Mouse (Mus musculus) heart, embryonic 16.5 days (tissue): Measurements from ENCODE around the gene Rhox4a2. TPM values are rescaled to one million over a fixed set of nuclear protein-coding genes. Genes with fewer than 3 reads are reported as not detected.
"Not testable (repeated sequence)": the region's sequence is repeated elsewhere in the genome, so short reads cannot be mapped to it uniquely, and the experiment has no call there.

Experiments used
- ATAC-seq: fragments of 200-750 bp; cut with Nextera tagmentation; replicated peaks from 2 replicates; pipeline ENCODE4 v1.8.0; 2017; ENCODE audit warnings: moderate number of reproducible peaks; ENCODE audit not compliant: insufficient read depth, low FRiP score; ENCODE audit errors: extremely low read depth
- H3K27ac ChIP-seq: fragments of 300-500 bp; sonication (generic); 2 replicates; pipeline ENCODE4 v1.5.1; 2014; ENCODE audit warnings: mild to moderate bottlenecking, low read length, control low read depth, moderate library complexity
- H3K27me3 ChIP-seq: fragments of 300-500 bp; sonication (generic); 2 replicates; pipeline ENCODE4 v1.6.1; 2014; ENCODE audit warnings: low read length, mixed read lengths; ENCODE audit not compliant: control insufficient read depth, insufficient read depth
- H3K36me3 ChIP-seq: fragments of 300-500 bp; sonication (generic); 2 replicates; pipeline ENCODE4 v1.6.1; 2014; ENCODE audit not compliant: control insufficient read depth, insufficient read depth
- H3K4me1 ChIP-seq: fragments of 300-500 bp; sonication (generic); 2 replicates; pipeline ENCODE4 v1.6.1; 2014; ENCODE audit warnings: low read length, mixed read lengths; ENCODE audit not compliant: control insufficient read depth, insufficient read depth
- H3K4me2 ChIP-seq: fragments of 300-500 bp; sonication (generic); 2 replicates; pipeline ENCODE4 v1.6.1; 2014; ENCODE audit warnings: low read depth, mild to moderate bottlenecking, control low read depth, low read length
- H3K4me3 ChIP-seq: fragments of 300-500 bp; sonication (generic); 2 replicates; pipeline ENCODE4 v1.5.1; 2014; ENCODE audit warnings: mild to moderate bottlenecking, control low read depth, low read length
- H3K9ac ChIP-seq: fragments of 300-500 bp; sonication (generic); 2 replicates; pipeline ENCODE4 v1.6.1; 2014; ENCODE audit warnings: low read length, control low read depth
- H3K9me3 ChIP-seq: fragments of 300-500 bp; sonication (generic); replicated peaks from 2 replicates; pipeline ENCODE4 v1.6.1; 2016; ENCODE audit warnings: low read length; ENCODE audit not compliant: control insufficient read depth
- WGBS: fragments of 180-500 bp; shearing (Covaris S2); extraction: QIAGEN DNeasy Blood & Tissue Kit; methylation state at CpG from one replicate; pipeline ENCODE4 v1.1.7; 2014; 5-methylcytosine and 5-hydroxymethylcytosine counted together
- polyA plus RNA-seq: library from polyadenylated mRNA; unstranded; fragments of >200 nt; fragmentation: Nextera tagmentation; extraction: Ambion mirVana; gene quantifications from 2 replicates; pipeline ENCODE4 v1.2.1, GENCODE M21; 2015

Gene Rhox4a2
- polyA plus RNA-seq: 2.3 and 6.1 TPM in 2 replicates

DNA sequence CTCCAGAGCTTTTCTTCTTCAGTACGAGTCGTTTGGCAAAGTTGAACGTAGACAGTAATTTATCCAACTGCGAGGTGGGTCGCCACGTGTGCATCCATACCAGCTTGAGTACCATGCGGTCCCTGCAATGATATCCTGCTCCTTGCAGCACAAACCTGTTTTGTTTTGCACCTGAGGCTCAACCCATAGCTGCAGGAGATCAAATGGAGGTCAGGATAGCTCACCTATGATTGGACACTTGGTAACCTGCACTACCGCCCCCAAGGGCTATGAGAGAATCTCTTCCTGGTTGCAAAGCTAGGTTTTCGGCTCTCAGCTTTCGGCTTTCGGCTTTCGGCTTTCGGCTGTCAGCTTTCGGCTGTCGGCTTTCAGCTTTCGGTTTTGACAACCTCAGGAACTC is at the start of gene Rhox4a2:
TSS of gene Rhox4a2 (plus strand) at position 301 of the 400 bp plus-strand sequence.
- 90% methylated on average over 8 of the region's 16 CpGs for WGBS
- not testable (repeated sequence) for ATAC-seq, H3K9ac ChIP-seq, H3K4me3 ChIP-seq, H3K36me3 ChIP-seq, H3K4me1 ChIP-seq, H3K27ac ChIP-seq, H3K27me3 ChIP-seq, H3K4me2 ChIP-seq, H3K9me3 ChIP-seq

DNA sequence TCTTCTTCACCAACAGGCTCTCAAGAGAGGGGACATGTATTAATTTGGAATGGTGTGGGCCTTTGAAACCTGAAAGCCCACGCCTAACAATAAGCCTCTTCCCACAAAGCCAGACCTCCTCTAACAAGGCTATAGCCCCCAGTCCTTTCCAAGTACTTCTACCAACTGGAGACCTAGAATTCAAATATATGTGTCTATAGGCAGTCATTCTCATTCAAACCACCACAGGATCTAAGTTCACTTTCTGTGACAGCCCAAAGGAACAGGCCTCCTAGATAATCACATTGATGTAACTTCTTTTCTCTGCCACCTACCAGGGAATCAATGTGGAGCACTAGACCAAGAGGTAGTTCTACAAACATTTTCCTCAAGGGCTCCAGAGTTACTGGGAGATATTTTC is 10.9 kb upstream of the Rhox4a2 start, which contains the start of gene Rhox3a2:
TSS of gene Rhox3a2 (plus strand) at position 301 of the 400 bp plus-strand sequence.
- not testable (repeated sequence) for H3K9ac ChIP-seq, H3K4me2 ChIP-seq, H3K4me3 ChIP-seq, H3K27me3 ChIP-seq, H3K9me3 ChIP-seq, H3K4me1 ChIP-seq, H3K36me3 ChIP-seq, H3K27ac ChIP-seq, ATAC-seq
- WGBS: no CpG with 5 or more reads among the region's 1 CpGs

DNA sequence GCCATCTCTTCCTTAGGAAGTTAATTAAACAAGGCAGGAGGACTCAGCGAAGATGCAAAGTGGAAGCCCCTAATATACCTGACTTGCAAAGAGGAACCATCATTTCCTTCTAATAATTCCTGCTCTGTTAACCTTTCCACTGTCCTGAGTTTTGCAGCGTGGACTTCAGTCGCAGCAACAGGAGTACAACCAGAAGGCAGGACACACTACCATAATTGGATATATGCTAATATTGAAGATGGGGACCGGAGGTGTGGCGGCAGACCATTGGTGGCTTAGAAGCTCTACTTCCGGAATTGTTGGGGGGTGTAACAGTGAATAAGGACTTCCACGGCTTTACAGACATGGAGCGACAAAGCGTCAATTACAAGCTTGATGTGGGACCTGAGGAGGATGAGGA is 21.1 kb downstream of the Rhox4a2 start, which contains the start of gene Rhox2b:
TSS of gene Rhox2b (plus strand) at position 301 of the 400 bp plus-strand sequence.
- not testable (repeated sequence) for H3K27ac ChIP-seq, ATAC-seq, H3K4me1 ChIP-seq, H3K4me3 ChIP-seq, H3K9ac ChIP-seq, H3K9me3 ChIP-seq, H3K4me2 ChIP-seq, H3K27me3 ChIP-seq, H3K36me3 ChIP-seq
- WGBS: no CpG with 5 or more reads among the region's 9 CpGs

- not testable (repeated sequence) for H3K9ac ChIP-seq, H3K27me3 ChIP-seq, H3K4me1 ChIP-seq, H3K9me3 ChIP-seq, H3K36me3 ChIP-seq, H3K27ac ChIP-seq, H3K4me2 ChIP-seq, ATAC-seq, H3K4me3 ChIP-seq
- WGBS: 85% methylated on average over 13 of the region's 15 CpGs
These were observed 41.5 kb downstream of the Rhox4a2 start, which contains the start of gene Rhox4b for GRCm38 (mm10) chrX:37432194-37432593. Gene Rhox4b, plus strand, starts transcription at chrX:37432494.

Other genes with a start within 250 kb of the Rhox4a2 start
- 0.19 TPM in 1 of 2 replicates, not detected in the other for gene Akap14, start 222.0 kb upstream of the Rhox4a2 start, polyA plus RNA-seq
- gene Ndufa1, start 199.7 kb upstream of the Rhox4a2 start, polyA plus RNA-seq: 767 and 842 TPM in 2 replicates
- gene Rnf113a1, start 199.6 kb upstream of the Rhox4a2 start, polyA plus RNA-seq: 5.5 and 7.1 TPM in 2 replicates
- not detected in 2 replicates for gene Gm9, start 179.8 kb upstream of the Rhox4a2 start, polyA plus RNA-seq
- not detected in 2 replicates for gene Rhox1, start 168.6 kb upstream of the Rhox4a2 start, polyA plus RNA-seq
- not detected in 2 replicates for gene Rhox2a, start 145.9 kb upstream of the Rhox4a2 start, polyA plus RNA-seq
- gene Rhox3a, start 140.9 kb upstream of the Rhox4a2 start, polyA plus RNA-seq: not detected in 2 replicates
- 0.14 TPM in 1 of 2 replicates, not detected in the other for gene Rhox4a, start 125.5 kb upstream of the Rhox4a2 start, polyA plus RNA-seq
- gene Rhox3a2, start 10.8 kb upstream of the Rhox4a2 start, polyA plus RNA-seq: not detected in 2 replicates
- not detected in 2 replicates for gene Rhox2b, start 21.2 kb downstream of the Rhox4a2 start, polyA plus RNA-seq
- 0.72 and 2.2 TPM in 2 replicates for gene Rhox4b, start 41.6 kb downstream of the Rhox4a2 start, polyA plus RNA-seq
- not detected in 2 replicates for gene Rhox2c, start 62.8 kb downstream of the Rhox4a2 start, polyA plus RNA-seq
- not detected in 2 replicates for gene Rhox3c, start 67.7 kb downstream of the Rhox4a2 start, polyA plus RNA-seq
- not detected in 2 replicates for gene Rhox4c, start 89.5 kb downstream of the Rhox4a2 start, polyA plus RNA-seq
- not detected in 2 replicates for gene Rhox2d, start 102.6 kb downstream of the Rhox4a2 start, polyA plus RNA-seq
- gene Rhox4d, start 123.5 kb downstream of the Rhox4a2 start, polyA plus RNA-seq: not detected in 2 replicates
- gene Rhox2e, start 139.6 kb downstream of the Rhox4a2 start, polyA plus RNA-seq: not detected in 2 replicates
- gene Rhox3e, start 151.2 kb downstream of the Rhox4a2 start, polyA plus RNA-seq: not detected in 2 replicates
- gene Rhox4e, start 166.6 kb downstream of the Rhox4a2 start, polyA plus RNA-seq: not detected in 2 replicates
- not detected in 2 replicates for gene Rhox2f, start 180.6 kb downstream of the Rhox4a2 start, polyA plus RNA-seq
- not detected in 2 replicates for gene Rhox3f, start 190.1 kb downstream of the Rhox4a2 start, polyA plus RNA-seq
- not detected in 2 replicates for gene Rhox4f, start 216.9 kb downstream of the Rhox4a2 start, polyA plus RNA-seq
- not detected in 2 replicates for gene Rhox3g, start 237.8 kb downstream of the Rhox4a2 start, polyA plus RNA-seq